Mouse (Mus musculus): ENCODE measurements around the gene Foxn2.
"Not testable (repeated sequence)": the region's sequence is repeated elsewhere in the genome, so short reads cannot be mapped to it uniquely, and the experiment has no call there.

The Foxn2 gene

DNA sequence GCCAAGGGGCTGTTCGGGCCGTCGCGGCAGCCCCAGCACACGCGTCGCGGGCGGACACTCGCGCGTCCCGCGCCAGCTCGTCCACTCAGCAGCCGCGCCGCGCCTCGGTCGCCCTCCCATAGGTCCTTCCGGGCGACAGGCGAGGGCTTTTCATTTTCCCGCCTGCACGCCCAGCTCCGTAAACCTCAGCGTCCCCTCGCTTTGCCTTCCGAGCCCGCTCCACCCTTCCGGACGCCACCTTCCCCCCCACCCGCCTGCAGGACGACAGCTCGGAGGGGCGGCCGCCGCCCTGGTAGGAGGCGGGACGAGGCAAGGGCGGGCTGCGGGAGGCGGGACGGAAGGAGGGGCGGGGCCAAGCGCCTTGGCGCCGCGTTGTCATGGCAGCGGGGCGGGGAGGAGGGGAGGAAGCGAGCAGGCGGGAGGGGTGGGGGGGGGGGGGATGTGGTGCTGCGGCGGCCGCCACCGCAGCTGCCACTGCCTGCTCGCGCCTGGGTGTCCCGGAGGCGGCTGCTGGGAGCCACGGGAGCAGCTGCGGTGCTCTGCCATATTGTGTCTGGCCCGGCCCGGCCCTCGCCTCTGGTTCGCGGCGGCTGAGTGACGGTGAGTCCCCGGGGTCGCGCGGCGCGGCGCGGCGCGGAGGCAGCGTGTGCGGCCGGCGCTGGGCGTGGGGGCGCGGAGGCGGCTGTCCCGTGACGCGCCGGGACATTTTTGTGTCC is at the start of gene Foxn2:
Gene Foxn2 (plus strand): TSS at position 427 of the 716 bp plus-strand sequence.
- peak; percentile 96 for DNase-seq (ENCODE audit: low spot score)

DNA sequence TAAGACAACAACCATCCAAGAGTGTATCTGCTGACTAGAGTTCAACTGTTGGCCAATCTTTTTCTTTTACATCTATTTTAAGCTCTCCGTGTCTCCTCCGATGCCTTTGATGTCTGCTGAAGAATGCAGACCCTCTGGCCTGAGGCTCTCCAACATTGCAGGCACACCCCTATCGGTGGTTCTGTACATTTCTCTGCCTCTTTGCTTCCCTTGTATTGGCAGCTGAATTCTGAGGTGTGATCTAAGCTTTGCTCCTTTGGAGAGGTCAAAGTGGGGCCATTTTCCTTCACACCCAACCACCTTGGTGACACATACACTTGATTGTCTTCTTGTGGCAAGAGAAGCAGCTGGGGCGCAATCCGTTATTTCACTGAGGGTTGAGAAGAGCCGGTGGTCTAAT is 43.0 kb upstream of the Foxn2 start:
- no peak for DNase-seq (ENCODE audit: low spot score)

DNA sequence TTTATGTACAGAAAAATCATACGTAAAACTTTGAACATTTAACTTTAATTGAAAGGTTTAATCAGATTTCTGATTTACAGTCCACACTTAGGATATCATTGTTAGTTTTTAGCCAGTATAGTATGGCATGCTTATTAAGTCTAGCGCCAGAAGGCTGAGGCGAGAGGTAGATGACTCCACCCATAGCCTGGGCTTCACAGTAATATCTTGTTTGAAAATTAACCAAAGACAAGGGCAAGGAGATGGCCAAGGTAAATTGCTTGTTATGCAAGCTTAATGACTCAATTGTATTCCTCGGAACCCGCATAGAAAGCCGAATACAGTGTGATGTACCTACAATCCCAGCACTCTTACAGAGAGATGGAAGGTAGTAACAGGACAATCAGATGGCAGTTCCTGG is 42.4 kb upstream of the Foxn2 start:
- no peak for DNase-seq (ENCODE audit: low spot score)

DNA sequence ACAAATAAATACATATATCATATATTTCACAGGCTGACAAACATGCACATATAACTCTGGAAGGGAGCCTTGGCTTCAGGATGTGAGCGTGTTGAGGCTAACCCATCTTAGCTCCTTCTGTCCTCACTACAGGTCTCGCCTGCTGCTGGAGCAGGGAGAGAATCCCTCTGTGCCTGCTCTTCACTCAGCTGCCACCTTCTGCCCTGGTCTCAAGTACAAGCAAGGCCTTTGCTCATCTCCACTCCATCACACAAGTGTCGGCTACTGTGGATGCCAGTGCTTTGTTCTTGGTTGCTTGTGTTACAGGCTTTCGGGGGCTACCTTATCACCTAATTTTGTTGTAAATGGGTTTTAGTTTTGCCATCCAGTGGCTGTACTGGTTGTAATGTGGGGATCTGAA is 41.7 kb upstream of the Foxn2 start:
- no peak for DNase-seq (ENCODE audit: low spot score)

DNA sequence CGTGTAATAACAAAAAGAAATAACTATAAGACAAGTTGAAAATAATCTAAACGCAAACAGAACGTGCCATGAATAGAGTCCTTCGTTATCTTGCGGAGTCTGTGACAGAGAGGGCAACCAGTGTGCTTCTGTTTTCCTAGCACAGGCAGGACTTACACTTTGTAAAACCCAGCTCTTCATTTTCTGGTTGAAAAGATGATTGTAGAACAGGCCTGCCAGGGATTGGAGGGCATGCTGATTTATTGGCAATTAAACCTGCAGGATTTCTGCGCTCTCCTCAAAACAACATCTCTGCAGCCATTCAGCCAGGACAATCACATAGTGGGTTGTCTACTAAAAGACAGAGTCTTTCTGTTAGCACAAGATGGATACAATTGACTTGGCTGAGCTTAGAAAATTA is 40.4 kb upstream of the Foxn2 start:
- no peak for DNase-seq (ENCODE audit: low spot score)

DNA sequence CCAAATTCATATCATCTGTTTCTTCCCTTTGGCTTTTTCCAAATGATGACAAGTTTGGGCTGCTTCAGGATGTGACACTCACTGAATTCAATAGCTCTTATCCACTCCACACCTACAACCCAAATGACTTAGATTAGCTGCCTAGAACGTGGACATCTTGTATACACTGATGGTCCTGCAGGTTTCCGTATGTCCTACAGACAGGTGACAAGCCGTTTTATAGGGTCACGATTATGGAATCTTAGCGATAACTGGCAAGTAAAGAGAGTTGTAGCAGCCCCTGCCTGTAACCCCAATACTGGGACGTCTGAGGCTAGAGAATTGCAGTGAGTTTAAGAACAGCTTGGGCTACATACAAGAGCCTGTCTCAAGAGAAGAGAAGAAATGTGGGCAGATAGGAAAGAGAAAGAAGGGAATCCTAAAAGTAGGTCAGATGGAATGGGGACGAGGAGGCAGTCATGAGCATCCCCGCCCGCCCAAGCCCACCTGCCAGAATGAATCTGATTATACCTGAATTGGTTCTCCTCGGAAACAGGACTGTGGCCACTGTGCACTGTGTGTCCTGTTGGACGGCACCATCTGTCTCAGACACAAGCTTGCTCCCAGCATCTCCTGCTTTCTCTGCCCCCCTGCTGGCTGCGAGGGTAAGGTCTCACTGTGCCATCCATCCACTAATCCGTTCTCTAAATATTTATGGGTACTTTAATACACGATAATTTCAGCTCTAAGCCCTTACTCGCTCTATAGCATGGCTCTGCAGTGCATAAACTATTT is 39.6 kb upstream of the Foxn2 start:
- DNase-seq (ENCODE audit: low spot score), result no peak

DNA sequence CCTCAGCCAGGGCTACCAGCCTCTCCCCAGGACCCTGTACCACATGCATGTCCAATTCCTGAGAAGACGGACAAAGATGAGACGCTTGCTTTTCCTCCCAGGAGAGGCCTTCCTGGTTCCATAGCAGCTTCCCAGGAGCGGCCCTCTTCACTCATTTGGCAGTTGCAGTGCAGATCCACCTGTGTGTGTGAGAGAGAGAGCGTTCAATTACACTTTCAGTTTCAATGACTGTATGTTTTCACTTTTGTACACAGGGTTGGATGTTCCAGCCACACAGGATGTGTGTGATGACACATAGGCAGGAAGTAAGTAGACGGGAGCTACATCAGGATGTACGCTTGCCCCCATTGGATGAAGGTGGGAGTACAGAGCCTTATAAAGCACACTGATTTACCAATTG is 37.2 kb upstream of the Foxn2 start:
- no peak for DNase-seq (ENCODE audit: low spot score)

DNA sequence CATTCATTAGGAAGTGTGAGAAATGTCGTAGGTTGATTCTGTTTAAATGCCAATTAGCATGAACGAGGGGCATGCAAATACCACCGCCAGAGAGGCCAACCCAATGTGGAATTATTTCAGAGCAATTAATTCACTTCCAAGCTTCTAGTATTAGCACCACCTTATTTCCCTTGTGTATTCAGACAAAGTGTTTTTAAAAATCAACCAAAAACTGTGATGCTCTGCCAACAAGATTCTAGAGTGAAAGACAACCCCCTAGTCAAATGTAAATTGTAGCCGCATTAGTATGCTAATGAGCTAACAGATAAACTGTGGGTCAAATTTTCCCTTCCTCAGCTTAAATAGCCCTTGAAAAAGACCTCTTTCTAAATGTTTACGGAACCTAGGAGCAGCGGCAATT is 36.0 kb upstream of the Foxn2 start:
- no peak for DNase-seq (ENCODE audit: low spot score)

DNA sequence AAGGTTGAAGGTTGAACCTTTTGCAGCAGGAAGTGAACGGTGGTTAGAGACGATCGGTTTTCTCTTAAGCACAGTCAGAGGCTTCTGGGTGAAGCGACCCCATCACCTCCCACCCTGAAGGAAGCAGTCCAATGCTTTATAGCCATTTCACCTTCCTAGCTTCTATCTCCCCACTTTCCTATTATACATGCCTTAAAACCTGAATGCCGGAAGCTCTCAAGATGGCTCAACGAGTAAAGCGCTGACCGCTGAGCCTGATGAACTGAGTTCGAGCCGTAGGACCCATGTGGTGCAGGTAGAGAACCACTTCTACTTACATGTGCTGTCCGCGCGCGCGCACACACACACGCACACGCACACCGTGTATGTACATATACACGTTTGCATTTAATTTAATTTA is 35.4 kb upstream of the Foxn2 start:
- DNase-seq (ENCODE audit: low spot score), result no peak

DNA sequence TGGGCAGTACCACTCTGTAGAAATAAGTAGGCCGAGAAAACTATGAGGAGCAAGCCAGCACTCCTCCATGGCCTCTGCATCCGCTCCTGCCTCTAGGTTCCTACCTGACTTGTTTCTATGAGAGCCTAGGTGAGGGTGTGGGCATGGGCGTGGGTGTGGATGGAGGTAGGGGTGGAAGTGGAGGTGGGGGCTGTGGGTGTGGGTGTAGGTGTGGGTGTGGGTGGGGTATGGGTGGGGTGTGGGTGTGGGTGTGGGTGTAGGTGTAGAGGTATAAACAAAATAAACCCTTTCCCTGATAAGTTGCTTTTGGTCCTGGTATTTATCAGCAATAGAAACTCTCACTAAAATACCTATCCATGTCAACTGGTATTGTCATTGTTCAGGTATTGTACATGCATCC is 30.8 kb upstream of the Foxn2 start:
- no peak for DNase-seq (ENCODE audit: low spot score)

DNA sequence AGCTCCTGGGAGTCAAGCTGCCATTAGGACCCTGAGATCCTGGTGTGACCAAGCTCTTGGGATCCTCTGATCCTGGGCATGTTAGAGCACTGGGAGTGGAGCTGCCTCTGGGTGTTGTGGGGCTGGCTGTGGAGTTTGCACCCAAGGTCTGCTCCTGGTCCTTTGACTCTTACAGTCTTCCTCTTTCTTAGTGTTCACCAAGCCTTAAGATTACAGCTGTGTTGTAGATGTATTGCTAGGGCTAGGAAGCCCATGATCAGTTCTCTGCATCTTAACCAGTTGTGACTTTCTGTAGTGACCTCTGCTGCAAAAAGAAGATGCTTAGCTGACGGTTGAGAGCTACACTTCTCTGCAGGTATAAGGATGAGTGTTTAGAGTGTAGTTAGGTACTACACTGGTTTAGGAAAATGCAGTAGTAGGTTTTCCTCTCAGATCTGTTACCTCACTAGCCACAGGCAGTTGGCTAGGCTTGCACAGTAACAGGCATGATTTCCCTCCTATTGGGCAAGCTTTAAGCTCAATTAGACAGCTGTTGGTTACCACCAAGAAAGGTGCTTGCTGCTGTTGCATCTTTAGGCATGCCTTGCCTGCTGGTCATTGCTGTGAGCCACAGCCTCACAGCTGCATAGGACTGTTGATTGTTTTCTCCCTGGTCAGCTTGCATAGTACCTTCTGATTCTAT is 27.2 kb upstream of the Foxn2 start:
- DNase-seq (ENCODE audit: low spot score), result no peak

DNA sequence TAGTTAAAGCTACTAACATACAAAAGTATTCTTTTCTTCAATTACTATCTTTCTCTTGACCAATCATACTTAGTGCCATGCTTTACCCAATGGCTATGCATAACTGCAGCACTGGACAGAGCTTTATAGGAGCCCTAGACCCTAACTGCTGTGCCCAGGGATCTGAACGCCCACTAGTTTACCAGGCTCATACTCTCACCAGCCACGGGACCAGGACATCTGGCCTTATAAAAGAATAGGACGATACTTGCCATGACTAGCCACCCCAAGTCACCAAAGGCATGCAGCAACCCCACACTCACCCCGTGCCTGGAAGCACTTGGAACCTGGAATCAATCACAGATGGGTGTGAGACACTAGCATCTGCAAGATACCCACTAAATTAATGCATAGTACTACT is 20.1 kb upstream of the Foxn2 start:
- no peak for DNase-seq (ENCODE audit: low spot score)

DNA sequence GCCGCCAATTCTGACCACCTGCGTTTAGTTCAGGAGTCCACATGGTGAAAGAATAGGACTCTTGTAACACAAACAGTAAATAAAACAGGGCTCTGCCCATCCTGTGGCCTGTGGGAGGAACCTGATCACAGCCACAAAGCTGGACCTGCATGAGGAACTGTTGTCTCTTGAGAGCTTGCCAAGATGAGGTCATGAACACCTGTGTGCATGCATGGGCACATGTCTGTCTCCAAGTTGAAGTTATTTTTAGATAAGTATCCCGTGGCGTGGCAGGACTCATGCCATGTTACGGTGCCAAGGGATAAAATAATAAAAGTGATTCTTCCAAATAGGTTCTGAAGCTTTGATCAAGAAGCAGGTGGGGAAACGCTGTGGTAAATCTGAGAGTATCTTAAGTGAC is 19.3 kb upstream of the Foxn2 start:
- no peak for DNase-seq (ENCODE audit: low spot score)

DNA sequence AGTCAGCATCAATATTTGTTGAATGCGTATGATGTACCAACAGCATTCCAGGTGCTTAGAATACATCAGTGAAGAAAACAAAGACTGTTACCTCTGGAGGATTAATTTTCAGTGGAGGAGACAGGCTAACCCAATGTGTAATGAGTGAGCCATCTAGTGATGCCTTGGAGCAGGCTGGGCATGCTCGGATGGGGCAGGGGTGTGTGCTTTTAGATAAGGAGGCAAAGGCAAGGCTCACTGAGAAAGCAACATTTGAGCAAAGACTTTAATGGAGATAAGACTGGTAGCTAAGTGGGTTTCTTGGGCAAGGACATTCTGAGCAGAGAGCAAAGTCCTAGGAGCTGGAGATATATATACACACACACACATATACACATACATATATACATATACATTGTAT is 9.8 kb upstream of the Foxn2 start:
- DNase-seq (ENCODE audit: low spot score), result no peak

DNA sequence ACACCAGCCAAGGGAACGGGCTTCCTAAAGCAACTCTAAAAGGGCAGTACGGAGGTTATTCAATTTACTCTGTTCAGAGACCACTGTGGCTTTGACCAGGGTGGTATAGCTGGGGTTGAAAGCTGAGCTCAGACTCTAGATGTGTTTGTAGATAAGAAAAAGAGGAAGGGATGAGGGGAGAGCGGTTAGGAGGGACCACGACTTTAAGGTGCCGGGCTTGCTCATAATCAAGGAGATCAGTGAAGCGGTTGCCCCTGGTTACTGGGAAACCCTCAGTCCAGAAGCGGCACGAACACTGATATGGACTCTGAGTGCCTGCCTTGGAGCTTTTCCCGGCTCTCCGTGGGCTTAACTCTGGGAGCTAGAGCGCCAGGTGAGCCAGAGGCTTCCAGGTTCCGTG is 9.0 kb upstream of the Foxn2 start:
- no peak for DNase-seq (ENCODE audit: low spot score)

DNA sequence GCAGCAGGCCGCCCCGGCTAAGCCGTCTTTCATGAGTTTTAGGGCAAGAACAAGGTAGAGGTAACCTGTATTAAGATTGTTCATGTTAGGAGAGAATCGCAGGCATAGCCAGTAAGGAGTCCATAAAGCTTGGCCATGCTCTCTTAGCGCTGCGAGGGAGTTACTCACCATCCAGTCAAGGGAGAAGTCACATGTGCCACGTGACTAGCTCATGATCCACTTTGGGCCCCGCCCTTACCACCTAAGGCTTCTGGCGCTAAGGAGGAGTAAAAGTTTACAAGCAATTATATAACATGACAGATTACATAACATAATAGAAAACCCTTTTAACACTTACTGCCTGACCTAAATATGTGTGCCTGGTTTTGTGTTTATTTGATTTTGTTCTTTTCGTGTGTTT is 8.5 kb upstream of the Foxn2 start:
- DNase-seq (ENCODE audit: low spot score), result no peak

DNA sequence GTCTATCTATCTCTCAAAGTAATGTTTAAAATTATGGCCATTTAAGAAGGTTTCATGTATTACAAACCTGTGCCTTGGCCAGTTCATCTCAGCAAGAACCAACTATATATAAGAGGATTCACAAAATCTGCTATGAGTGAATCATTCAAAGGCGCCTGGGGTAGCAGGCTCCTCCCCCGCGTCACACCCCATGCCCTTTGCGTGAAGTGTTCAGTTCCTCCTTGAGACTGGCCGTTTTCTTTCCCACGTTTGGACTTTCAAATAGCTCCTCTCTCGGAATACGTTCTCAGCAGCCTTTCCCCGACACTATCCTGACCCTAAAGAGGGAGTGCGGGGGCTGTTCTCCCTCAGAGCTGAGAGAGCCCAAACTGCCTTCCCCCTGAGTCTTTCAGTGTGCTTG is 5.2 kb upstream of the Foxn2 start:
- DNase-seq (ENCODE audit: low spot score), result no peak

DNA sequence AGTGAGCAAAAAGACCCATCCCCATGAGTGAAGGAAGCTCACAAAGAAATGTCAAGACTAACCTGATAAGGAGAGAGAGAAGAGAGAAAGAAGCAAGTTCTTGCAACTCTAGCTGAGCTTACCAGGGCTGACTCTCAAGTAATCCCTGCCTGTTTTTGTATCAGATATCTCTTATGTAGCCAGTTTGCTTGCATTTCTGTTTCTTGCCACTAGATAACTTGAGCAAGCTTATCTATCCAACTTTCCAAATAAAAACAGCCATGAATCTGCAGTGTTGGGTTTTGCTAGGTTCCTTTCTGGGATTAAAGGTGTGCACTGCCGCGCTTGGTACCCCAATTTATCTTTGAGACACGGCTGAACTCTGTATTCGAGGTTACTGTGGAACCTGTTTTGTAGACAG is 4.2 kb upstream of the Foxn2 start:
- DNase-seq (ENCODE audit: low spot score), result no peak

DNA sequence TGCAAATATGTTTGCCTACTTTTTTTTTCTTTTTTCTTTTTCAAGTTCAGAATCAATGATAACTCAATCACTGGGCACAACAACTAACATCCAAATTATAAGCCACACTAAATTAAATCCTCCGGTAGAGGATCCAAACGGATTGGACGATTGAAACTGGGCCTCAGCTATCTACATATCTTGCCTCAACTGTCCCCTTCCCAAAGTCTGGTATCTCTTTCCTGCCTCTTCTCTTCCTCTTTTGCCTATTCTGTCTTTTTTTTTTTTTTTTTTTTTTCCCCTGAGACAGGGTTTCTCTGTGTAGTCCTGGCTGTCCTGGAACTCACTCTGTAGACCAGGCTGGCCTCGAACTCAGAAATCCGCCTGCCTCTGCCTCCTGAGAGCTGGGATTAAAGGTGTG is 3.8 kb upstream of the Foxn2 start:
- DNase-seq (ENCODE audit: low spot score), result not testable (repeated sequence)

DNA sequence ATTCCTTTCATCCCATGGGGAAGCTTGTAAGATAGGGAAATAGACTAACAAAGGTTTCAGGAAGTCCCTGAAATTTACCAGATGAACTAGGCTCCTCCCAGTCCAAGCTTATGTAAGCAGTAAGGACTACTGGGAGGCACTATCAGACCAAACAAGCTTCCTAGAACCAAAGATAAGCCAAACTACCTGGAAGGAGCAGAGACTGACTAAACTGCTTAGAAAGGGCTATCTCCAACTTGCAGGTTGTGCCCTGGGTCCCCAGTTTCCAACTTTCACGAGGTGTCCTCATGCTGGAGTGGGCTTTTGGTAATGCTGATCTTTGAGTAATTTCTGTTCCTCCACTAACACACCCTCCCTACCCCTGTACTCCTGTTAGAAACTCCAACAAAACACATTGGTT is 3.1 kb upstream of the Foxn2 start:
- DNase-seq (ENCODE audit: low spot score), result no peak

DNA sequence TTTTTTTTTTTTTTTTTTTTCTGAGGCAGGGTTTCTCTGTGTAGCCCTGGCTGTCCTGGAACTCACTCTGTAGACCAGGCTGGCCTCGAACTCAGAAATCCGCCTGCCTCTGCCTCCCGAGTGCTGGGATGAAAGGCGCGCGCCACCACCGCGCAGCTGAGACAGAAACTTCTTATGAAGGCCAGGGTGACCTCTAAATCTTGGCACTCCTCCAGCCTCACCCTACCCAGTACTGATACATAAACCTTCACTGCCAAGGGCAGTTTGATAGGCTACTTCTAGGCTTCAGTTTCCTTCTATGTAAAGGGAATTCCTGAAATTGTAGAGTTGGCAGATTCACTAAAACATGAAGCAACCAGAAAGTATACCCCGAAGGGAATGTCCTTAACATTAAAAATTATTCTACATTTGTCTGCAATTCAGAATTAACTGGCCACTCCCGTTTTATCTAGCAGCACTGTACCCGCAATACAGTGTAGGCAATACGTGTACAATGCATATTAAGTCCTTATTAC is 918 bp upstream of the Foxn2 start:
- peak; percentile 10 for DNase-seq (ENCODE audit: low spot score)

DNA sequence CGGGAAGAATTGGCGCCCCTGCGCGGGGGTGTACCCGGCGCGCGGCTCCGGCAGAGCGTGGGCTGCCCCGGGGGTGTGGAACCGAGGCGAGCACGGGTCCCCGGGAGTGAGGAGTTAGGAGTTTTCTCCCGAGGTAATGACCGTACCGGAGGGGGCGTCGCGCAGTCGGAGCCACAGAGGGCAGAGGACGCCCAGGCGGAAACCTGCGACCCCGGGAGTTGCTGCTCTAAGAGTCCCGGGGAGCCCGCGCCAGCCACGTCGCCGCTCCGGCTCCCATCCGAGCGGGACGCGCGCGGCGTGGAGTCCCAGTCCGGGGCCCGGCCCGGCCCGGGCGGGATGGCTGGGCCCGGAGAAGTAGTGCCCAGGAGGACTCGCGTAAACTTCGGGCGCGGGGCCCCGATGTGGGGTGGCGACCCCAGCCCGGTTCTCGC is 505 bp downstream of the Foxn2 start:
- DNase-seq (ENCODE audit: low spot score), result no peak

Measured in ovary, postnatal 36 days (tissue).